Mouse (Mus musculus) stomach, postnatal 0 days (tissue): ENCODE measurements around the gene Lrrc9. TPM values are rescaled to one million over a fixed set of nuclear protein-coding genes. Genes with fewer than 3 reads are reported as not detected.

Experiments used
- ATAC-seq: fragments of 200-750 bp; cut with Nextera tagmentation; 2 replicates; pipeline ENCODE4 v1.8.0; 2017; ENCODE audit not compliant: low FRiP score, low TSS enrichment
- DNase-seq: peaks from one replicate; pipeline ENCODE4 v3.0.0-alpha.2; 2016; ENCODE audit warnings: low spot score
- H3K27ac ChIP-seq: fragments of 300-500 bp; sonication (generic); replicated peaks from 2 replicates; pipeline ENCODE4 v1.5.1; 2014; ENCODE audit warnings: mild to moderate bottlenecking, control low read depth
- H3K27me3 ChIP-seq: fragments of 300-500 bp; sonication (generic); 2 replicates; pipeline ENCODE4 v1.6.1; 2014; ENCODE audit warnings: low read length; ENCODE audit not compliant: control insufficient read depth, insufficient read depth
- H3K36me3 ChIP-seq: fragments of 300-500 bp; sonication (generic); 2 replicates; pipeline ENCODE4 v1.6.1; 2014; ENCODE audit warnings: low read length, mixed read lengths; ENCODE audit not compliant: control insufficient read depth, insufficient read depth
- H3K4me1 ChIP-seq: fragments of 300-500 bp; sonication (generic); replicated peaks from 2 replicates; pipeline ENCODE4 v1.6.1; 2014; ENCODE audit warnings: antibody characterized with exemption; ENCODE audit not compliant: control insufficient read depth, insufficient read depth
- H3K4me2 ChIP-seq: fragments of 300-500 bp; sonication (generic); replicated peaks from 2 replicates; pipeline ENCODE4 v1.6.1; 2014; ENCODE audit warnings: low read depth, mild to moderate bottlenecking, control low read depth, moderate library complexity
- H3K4me3 ChIP-seq: fragments of 300-500 bp; sonication (generic); 2 replicates; pipeline ENCODE4 v1.5.1; 2014; ENCODE audit warnings: low read depth, low read length, control low read depth
- H3K9ac ChIP-seq: fragments of 300-500 bp; sonication (generic); 2 replicates; pipeline ENCODE4 v1.6.1; 2014; ENCODE audit warnings: mild to moderate bottlenecking, low read length, control low read depth, mixed read lengths
- H3K9me3 ChIP-seq: fragments of 300-500 bp; sonication (generic); 2 replicates; pipeline ENCODE4 v1.6.1; 2016; ENCODE audit warnings: low read length; ENCODE audit not compliant: control insufficient read depth
- CTCF ChIP-seq: IDR thresholded peaks from 2 replicates; pipeline ENCODE4 v1.5.1; 2016; ENCODE audit warnings: antibody characterized with exemption, low read depth, mild to moderate bottlenecking, moderate library complexity
- EP300 ChIP-seq: optimal IDR thresholded peaks from 2 replicates; pipeline ENCODE3; 2016; ENCODE audit warnings: antibody characterized with exemption
- WGBS: fragments of 180-500 bp; shearing (Covaris S2); extraction: QIAGEN DNeasy Blood & Tissue Kit; methylation state at CpG from one replicate; pipeline ENCODE4 v1.1.7; 2014; 5-methylcytosine and 5-hydroxymethylcytosine counted together
- polyA plus RNA-seq: library from polyadenylated mRNA; unstranded; fragments of >200 nt; fragmentation: Nextera tagmentation; extraction: Ambion mirVana; gene quantifications from 2 replicates; pipeline ENCODE4 v1.2.1, GENCODE M21; 2015

Gene Lrrc9
- polyA plus RNA-seq, 1 experiment from 2014 or later: 0.04 TPM

DNA sequence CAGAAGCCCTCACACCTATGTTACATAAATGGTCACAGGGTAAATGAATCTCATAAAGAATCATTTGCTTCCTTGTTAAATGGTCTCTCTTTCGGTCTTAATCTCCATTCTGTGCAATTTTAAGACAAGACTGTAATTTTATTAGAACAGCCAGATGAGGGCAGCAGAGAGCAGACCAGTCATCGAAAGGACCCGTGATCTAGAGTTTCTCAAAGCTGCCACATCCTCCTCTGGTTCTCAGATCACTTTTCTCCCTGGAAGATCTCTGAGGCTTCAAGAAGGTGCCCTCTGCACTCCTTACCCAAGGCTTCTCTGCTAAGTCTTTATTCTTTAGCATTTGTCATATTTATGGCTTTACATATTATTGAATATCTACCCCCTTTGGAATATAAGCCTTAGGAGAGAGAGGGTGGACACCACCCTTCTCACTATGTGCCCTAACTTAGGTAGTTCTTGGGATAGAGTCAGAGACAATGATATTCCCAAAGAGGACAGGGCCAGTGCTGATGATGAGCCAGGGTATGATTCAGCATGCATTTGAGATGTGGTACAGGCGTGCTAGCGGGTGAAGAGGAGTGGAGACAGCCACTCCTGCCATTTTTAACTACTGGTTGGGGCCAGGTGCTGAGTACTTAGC, 20.3 kb downstream of the Lrrc9 start:
- no peak for ATAC-seq
- no peak overlapping the region for H3K4me2 ChIP-seq

DNA sequence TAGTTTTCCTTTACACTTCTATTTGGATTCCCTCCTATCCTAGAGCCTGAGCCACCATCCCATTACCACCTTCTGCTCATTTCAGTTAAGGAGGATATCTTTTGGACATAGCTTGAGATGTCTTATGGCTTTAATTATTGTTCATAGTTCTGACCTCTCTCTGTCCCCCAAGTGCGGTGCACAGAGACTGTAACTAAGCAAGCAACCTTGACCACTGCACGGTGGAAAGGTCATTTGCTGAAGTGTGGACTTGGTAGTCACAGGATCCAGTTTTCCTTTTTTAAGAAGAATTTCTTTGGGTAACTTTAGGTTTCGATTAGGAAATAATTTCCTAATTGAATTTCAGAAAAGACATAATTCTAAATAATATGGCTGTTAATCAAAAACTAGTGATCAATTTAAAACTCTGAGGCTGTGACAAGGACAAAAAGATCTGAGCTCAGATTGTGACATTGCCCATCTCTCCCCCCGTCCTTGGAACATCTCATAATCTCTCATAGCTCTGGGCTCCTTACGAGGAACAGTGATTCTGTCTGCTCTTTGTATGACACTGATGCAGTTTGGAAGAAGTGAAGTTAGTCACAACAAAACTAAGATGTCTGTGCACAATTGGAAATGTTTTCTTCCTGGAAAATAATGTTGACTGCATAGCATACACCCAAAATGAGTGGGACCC, 24.3 kb downstream of the Lrrc9 start:
- DNase-seq (no peak), ATAC-seq (no peak)
- H3K36me3 ChIP-seq: no peaks in the 10 kb centered on the region
- no peak overlapping the region for H3K4me3 ChIP-seq
- H3K4me1 ChIP-seq: no peaks in the 10 kb centered on the region
- TF ChIP-seq EP300: no peak
- 86% methylated on average over 5 of the region's 5 CpGs for WGBS
- H3K27ac ChIP-seq: no peak overlapping the region
- no peak overlapping the region for H3K9ac ChIP-seq
- H3K9me3 ChIP-seq: no peaks in the 10 kb centered on the region
- no peak overlapping the region for H3K4me2 ChIP-seq
- no peaks in the 10 kb centered on the region for H3K27me3 ChIP-seq

More for the DNA sequence above, 20.3 kb downstream of the Lrrc9 start:
- H3K4me3 ChIP-seq: no peak overlapping the region
- H3K9me3 ChIP-seq: no peaks in the 10 kb centered on the region
- no peaks in the 10 kb centered on the region for H3K4me1 ChIP-seq
- TF ChIP-seq EP300: no peak
- TF ChIP-seq CTCF: peak; percentile 80
- DNase-seq: peak; percentile 66
- no peaks in the 10 kb centered on the region for H3K27me3 ChIP-seq
- no peak overlapping the region for H3K9ac ChIP-seq
- WGBS: 43% methylated on average over 5 of the region's 5 CpGs
- H3K27ac ChIP-seq: no peak overlapping the region
- H3K36me3 ChIP-seq: no peaks in the 10 kb centered on the region

DNA sequence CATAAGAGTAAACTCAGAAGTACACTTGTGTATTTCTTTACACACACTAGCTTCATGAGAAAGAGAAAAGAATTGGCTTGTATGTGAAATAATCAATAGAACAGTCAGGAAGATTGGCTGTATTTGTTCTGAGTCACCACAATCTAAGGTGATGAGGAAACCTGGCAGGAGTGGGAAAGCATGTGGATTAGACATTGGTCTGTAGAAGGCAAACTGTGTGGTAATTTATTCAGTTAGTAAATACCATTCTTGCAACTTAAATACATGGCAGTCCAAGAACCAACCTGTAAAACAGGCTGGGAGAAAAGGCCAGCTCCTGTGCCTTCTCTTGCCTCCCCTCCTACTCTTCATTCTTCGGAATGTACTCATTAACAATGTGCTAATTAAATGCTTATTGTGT, 25.6 kb downstream of the Lrrc9 start:
- TF ChIP-seq EP300: no peak
- TF ChIP-seq CTCF: no peak
- H3K4me3 ChIP-seq: no peak overlapping the region
- ATAC-seq (no peak), DNase-seq (no peak)
- no peak overlapping the region for H3K27ac ChIP-seq
- no peaks in the 10 kb centered on the region for H3K36me3 ChIP-seq
- no peak overlapping the region for H3K4me2 ChIP-seq
- 80% methylated on average over 1 of the region's 1 CpGs for WGBS
- H3K9me3 ChIP-seq: no peaks in the 10 kb centered on the region
- H3K4me1 ChIP-seq: no peaks in the 10 kb centered on the region
- no peaks in the 10 kb centered on the region for H3K27me3 ChIP-seq
- no peak overlapping the region for H3K9ac ChIP-seq

DNA sequence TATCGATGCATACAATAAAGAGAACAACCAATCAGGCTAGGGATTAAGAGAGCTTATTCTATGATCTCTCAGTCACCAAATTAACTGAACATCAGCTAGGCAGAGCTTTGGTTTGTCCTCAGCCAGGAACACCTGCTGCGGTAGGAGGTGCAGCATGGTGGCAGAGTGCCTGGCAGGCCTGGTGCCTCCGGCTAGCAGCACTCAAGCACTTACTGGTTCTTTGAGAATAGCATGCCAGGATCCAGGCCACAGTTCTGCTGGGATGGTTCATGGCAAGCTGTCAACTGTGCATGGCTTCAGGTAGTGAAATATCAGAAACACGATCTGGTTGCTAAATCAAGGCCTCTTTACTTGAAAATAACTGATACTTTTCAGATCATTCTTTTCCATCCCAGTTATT, 26.1 kb downstream of the Lrrc9 start:
- Histone ChIP-seq H3K36me3 (no peaks in the 10 kb centered on the region), H3K4me3 (no peak overlapping the region), H3K4me2 (no peak overlapping the region), H3K9ac (no peak overlapping the region), H3K27me3 (no peaks in the 10 kb centered on the region), H3K27ac (no peak overlapping the region), H3K9me3 (no peaks in the 10 kb centered on the region), H3K4me1 (no peaks in the 10 kb centered on the region)
- no peak for DNase-seq
- ATAC-seq: no peak
- TF ChIP-seq CTCF (no peak), EP300 (no peak)
- WGBS: 87% methylated on average over 4 of the region's 4 CpGs

DNA sequence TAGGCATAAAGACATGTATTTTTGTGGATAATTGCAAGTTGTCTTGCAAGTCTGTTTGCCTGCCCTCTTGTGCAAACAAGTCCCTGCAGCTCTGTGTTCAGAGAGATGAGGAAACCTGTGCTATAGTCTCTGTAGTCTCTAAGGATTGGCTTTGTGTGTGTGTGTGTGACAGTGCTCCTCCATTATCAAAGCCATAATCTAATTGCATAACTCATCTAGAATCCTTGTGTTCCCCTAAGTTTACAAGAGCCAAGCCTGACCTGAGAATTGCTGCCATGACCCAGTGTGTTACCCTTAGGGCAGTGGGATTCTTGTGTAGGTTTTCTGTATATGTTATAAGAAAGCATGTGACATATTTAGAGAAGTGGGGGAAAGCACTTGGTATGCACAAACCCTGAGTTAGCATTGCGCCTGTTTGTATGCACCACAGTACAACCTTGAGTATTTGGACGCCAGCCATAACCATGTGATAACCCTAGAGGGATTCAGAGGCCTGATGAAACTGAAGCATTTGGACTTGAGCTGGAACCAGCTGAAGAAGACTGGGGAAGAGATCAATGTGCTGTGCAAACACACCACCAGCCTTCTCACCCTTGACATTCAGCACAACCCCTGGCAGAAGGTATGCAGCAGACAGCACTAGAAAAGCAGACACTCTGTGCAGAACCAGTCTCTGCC, 35.2 kb downstream of the Lrrc9 start:
- H3K9me3 ChIP-seq: no peaks in the 10 kb centered on the region
- H3K4me3 ChIP-seq: no peak overlapping the region
- H3K36me3 ChIP-seq: no peaks in the 10 kb centered on the region
- ATAC-seq: no peak
- H3K27me3 ChIP-seq: no peaks in the 10 kb centered on the region
- no peak overlapping the region for H3K9ac ChIP-seq
- TF ChIP-seq CTCF (no peak), EP300 (no peak)
- no peak overlapping the region for H3K4me2 ChIP-seq
- H3K4me1 ChIP-seq: no peaks in the 10 kb centered on the region
- H3K27ac ChIP-seq: no peak overlapping the region
- DNase-seq: no peak
- WGBS: 63% methylated on average over 2 of the region's 2 CpGs

DNA sequence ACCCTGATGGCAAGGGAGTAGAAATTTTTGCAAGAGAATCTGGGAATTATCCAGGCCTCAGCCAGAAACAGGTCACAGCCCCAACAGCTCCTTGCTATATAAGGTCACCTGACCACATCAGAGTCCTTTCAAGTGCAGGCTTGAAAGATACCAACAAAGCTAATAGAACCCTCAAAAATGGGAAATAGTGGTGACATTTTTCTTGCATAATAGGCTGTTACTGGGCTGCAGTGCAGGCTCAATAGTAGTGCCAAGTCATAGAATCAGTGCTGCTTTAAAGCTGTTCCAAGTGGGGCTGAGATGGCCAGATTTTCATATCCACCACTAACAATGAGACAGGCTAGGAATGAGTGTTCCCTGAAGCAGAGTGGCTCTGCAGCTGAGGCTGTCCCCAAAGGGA, 40.6 kb downstream of the Lrrc9 start:
- ATAC-seq (no peak), DNase-seq (no peak)
- Histone ChIP-seq H3K4me1 (no peaks in the 10 kb centered on the region), H3K36me3 (no peaks in the 10 kb centered on the region), H3K27me3 (no peaks in the 10 kb centered on the region), H3K4me3 (no peak overlapping the region), H3K9ac (no peak overlapping the region), H3K4me2 (no peak overlapping the region), H3K9me3 (no peaks in the 10 kb centered on the region), H3K27ac (no peak overlapping the region)
- TF ChIP-seq CTCF (no peak), EP300 (no peak)
